Mouse (Mus musculus): Measurements from ENCODE around the gene Dync1i2.

Dync1i2 gene

GRCm38 (mm10) chr2:71203819-71204432 is 7.6 kb upstream of the Dync1i2 start:
- DNase-seq (ENCODE audit: low spot score) = no peak

- no peak for DNase-seq (ENCODE audit: low spot score)
Measured at GRCm38 (mm10) chr2:71209041-71209755, 2.3 kb upstream of the Dync1i2 start.

DNA sequence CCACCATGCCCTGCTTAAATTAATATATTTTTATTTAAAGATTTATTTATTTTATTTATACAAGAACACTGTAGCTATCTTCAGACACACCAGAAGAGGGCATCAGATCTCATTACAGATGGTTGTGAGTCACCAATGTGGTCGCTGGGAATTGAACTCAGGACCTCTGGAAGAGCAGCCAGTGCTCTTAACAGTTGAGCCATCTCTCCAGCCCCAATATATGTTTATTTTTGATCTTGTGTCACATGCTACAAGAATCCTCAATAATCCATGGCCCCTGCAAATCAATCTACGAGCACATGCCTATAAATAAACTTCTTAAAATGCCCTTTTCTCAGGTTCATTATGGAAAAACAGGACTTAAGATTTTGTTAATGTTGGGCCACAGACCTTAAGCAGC is 410 bp upstream of the Dync1i2 start:
- no peak for DNase-seq (ENCODE audit: low spot score)

GRCm38 (mm10) chr2:71212360-71212726 is 837 bp downstream of the Dync1i2 start:
- peak; percentile 17 for DNase-seq (ENCODE audit: low spot score)

DNA sequence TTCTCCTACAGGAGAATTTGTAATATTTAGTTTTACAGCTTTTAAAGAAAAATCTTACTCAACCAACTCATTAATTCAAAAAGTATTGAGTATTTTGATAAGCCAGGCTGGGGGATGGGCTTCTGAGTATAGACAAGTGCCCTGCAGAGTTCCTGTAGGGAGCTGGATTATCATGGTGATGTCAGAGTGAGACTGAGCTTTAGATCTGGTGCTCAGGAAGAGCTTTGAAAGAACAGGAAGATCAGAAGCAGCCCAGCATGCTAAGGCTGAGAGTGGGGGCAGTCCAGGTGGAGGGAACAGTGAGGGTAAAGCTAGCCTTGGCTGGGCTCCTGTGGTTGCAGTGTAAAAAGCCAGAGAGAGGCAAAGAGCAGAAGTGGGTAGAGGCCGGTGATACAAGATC is 9.5 kb downstream of the Dync1i2 start:
- no peak for DNase-seq (ENCODE audit: low spot score)

- DNase-seq (ENCODE audit: low spot score) = no peak
Measured at GRCm38 (mm10) chr2:71227398-71227797, 15.9 kb downstream of the Dync1i2 start.

GRCm38 (mm10) chr2:71229603-71230002 is 18.1 kb downstream of the Dync1i2 start:
- no peak for DNase-seq (ENCODE audit: low spot score)

DNA sequence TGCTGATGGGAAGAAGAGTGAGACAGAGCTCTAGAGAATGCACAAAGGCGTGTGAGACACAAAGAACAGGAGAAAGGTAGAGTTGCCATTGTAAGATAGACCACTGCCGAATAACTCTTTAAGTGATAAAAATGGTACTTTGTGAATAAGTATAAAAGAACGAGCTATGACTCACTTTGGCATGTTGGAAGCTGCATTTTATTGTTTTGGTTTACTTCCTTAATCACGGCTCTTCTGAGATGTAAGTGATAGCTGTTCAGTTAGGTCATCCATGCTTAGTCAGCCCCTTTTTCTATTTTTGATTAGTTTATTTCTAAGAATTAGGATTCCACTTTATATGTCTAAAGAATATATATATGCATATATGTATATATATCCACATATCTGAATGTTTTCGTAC is 20.4 kb downstream of the Dync1i2 start:
- no peak for DNase-seq (ENCODE audit: low spot score)

DNA sequence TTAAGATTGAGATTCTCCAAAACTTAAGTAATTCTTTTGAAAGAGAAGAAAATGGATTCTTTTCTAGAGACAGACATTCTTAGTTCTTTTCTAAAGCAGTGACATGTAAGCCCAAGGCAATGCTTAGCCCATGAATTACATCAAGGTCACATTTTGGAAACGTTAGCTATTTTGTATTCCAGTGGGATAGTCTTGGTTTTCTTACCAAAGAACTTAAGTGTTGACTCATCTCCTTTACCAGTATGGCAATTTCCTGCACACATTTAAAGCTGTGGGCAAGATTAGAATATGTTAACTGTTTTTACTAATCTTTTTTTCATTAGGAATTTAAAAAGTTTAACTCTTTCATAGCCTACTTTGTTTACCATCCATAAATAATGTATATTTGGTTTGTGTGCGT is 21.5 kb downstream of the Dync1i2 start:
- DNase-seq (ENCODE audit: low spot score) = no peak

- no peak for DNase-seq (ENCODE audit: low spot score)
Measured at GRCm38 (mm10) chr2:71235420-71235819, 23.9 kb downstream of the Dync1i2 start.

DNA sequence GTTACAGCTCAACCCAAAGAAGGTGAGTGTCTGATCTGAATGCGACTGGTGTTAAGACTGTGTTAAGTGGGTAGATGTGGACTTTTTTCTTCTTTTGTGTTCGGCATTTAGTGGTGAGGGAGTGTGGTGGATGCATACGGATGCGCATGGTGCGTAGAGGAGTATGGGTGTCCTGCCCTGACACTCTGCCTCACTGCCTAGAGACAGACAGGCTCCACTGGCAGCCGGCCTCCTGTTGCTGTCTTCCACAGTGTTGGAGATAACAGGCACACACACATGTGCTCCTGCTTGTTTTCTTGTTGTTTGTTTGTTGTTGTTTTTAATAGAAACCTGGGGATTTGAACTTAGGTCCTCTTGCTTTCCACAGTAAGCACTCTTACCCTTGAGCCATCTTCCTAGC is 24.5 kb downstream of the Dync1i2 start:
- DNase-seq (ENCODE audit: low spot score) = no peak

GRCm38 (mm10) chr2:71241505-71241904 is 30.0 kb downstream of the Dync1i2 start:
- no peak for DNase-seq (ENCODE audit: low spot score)

GRCm38 (mm10) chr2:71242180-71242579 is 30.7 kb downstream of the Dync1i2 start:
- no peak for DNase-seq (ENCODE audit: low spot score)

DNA sequence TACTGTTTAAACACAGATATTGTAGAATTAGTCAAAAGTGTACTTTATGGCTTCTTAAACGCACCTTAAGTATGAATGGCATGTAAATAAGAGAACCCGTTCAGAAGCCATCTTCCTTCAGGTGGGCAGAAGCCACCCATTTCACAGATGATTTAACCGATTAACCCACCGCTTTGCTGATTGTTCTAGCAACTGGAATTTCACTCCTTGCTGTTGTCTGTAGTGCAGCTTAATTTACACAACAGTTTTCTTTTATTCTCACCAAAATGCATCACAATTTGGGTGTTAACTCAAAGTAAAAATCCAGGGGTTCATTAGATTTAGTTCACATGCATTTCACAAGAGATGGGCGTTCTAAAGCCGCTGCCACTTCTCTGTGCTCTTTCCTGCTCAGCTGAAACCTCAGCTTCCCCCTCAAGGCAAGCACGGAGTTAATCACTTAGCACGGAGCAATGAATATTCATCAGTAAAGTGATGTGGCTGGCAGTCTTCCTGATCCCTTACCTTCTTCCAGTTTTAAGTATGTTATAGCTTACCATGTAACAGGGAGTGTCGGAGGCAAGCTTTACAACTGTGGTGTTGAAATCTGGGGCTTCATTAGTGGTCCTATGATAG is 31.7 kb downstream of the Dync1i2 start:
- DNase-seq (ENCODE audit: low spot score) = no peak

DNA sequence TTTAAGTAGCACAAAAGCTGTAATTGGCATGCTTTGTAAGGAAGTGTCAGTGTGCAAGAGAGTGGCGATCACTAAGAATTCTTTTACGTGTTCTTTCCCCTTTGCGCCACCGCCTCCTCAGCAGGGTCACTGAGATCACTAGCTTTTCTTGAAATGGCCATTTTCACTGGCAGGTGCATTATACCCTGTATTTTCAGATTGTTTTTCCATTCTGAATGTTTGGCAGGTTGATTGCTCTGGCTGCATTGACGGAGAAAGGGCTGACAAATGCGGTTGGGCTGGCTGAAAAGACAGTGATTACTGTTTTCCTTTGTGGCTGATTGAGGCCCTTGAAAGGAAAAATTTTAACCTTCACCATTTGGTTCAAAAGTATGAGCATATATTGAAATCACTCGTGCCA is 33.3 kb downstream of the Dync1i2 start:
- DNase-seq (ENCODE audit: low spot score) = no peak

DNA sequence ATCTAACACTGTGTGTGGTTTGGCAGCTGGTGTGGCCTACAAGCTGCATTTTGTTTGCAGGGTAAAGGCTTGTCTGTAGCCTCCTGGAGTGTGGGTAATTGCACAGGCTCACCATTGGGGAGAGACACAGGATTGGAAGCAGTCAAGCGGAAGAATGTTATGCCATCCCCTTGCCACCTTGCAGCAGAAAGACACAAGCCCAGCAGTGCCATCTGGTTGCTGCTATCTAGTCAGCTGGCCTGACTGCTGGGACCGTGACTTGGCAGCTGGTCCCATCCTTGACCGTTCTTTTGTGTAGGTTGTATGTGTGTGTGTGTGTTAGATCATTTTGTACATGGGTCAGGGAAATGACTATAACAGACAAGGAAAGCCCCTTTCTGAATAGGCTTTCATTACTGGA is 33.9 kb downstream of the Dync1i2 start:
- DNase-seq (ENCODE audit: low spot score) = no peak

DNA sequence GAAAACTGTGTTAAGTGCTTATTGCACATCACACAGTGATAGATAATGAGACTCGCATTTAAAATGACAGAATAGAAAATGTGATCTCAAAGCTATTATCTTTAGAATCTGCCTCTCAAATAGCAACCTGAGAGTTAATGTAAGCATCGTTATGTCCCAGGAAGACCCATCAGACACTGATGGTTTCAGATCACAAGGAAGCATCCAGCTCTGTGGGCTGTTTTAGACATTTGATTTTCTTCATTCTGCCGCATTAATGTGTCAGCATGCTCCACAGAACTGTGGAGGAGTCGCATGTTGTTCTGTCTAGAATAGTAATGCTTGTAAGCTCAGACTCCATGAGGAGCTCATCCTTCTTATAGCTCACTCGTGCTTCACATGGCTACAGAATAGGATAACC is 34.6 kb downstream of the Dync1i2 start:
- no peak for DNase-seq (ENCODE audit: low spot score)

- DNase-seq (ENCODE audit: low spot score) = no peak
Measured at GRCm38 (mm10) chr2:71248071-71248470, 36.6 kb downstream of the Dync1i2 start.

- DNase-seq (ENCODE audit: low spot score) = peak; percentile 57
Measured at GRCm38 (mm10) chr2:71250841-71251240, 39.3 kb downstream of the Dync1i2 start.

- DNase-seq (ENCODE audit: low spot score) = no peak
Measured at GRCm38 (mm10) chr2:71254836-71255235, 43.3 kb downstream of the Dync1i2 start.

- DNase-seq (ENCODE audit: low spot score) = no peak
Measured at GRCm38 (mm10) chr2:71256581-71256980, 45.1 kb downstream of the Dync1i2 start.

GRCm38 (mm10) chr2:71264585-71264984 is 53.1 kb downstream of the Dync1i2 start:
- no peak for DNase-seq (ENCODE audit: low spot score)

DNA sequence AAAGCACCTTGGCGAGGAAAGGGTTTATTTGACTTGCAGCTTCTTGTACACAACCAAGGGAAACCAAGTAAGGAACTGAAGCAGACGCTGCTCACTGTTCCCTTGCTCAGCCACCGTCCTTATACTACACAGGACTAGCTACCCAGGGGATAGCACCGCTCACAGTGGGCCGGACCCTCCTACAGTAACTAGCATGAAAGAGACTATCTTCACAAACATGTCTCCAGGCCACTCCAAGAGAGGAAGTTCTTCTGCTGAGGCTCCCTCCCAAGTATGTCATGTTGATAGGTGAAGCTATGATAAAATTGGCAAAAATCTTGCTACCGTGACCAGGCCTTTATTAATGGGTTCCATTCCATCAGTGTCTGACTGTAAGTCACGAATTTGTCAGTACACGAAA is 57.2 kb downstream of the Dync1i2 start:
- no peak for DNase-seq (ENCODE audit: low spot score)

GRCm38 (mm10) chr2:71269332-71269731 is 57.8 kb downstream of the Dync1i2 start:
- no peak for DNase-seq (ENCODE audit: low spot score)

Measured in embryo, embryonic 10 days (tissue).